Mouse (Mus musculus) gastrocnemius, adult 2 months (tissue): ENCODE results near the gene Wdr18. TPM values are rescaled to one million over a fixed set of nuclear protein-coding genes. Genes with fewer than 3 reads are reported as not detected.

Experiments used
- DNase-seq: peaks from one replicate; pipeline ENCODE4 v3.0.0; 2022
- H3K27ac ChIP-seq: fragments of 200-600 bp; 2 replicates; pipeline ENCODE4 v1.8.1; 2022; ENCODE audit warnings: mild to moderate bottlenecking
- H3K4me3 ChIP-seq: fragments of 200-600 bp; 2 replicates; pipeline ENCODE4 v1.8.1; 2022; ENCODE audit warnings: mild to moderate bottlenecking, moderate library complexity
- CTCF ChIP-seq: fragments of 200-600 bp; IDR thresholded peaks from 2 replicates; pipeline ENCODE4 v1.8.1; 2022; ENCODE audit warnings: antibody characterized with exemption, mild to moderate bottlenecking, moderate library complexity
- intact Hi-C: fragments of 180-260 bp; cut with DNase I; formaldehyde crosslinking; loops from one replicate; pipeline ENCODE4 v1.15.1; 2025
- total RNA-seq, 2 experiments: library from RNA; stranded (reverse); gene quantifications; 2 replicates each; pipeline ENCODE4 v1.2.3; 2021

Gene Wdr18
- total RNA-seq, 2 experiments from 2014 or later: 19.7 to 22.0 TPM

- intact Hi-C loops: no loop called here
- no peak overlapping the region for H3K27ac ChIP-seq
- TF ChIP-seq CTCF: no peak
- no peak for DNase-seq
- no peak overlapping the region for H3K4me3 ChIP-seq
Observed at GRCm38 (mm10) chr10:79920056-79920890, 39.7 kb upstream of the Wdr18 start.

- intact Hi-C loops: no loop called here
Observed at GRCm38 (mm10) chr10:79920958-79921535, 38.9 kb upstream of the Wdr18 start, which contains the start of gene R3hdm4. Gene R3hdm4 (minus strand): TSS chr10:79921208.

GRCm38 (mm10) chr10:79921572-79921971 lies 38.4 kb upstream of the Wdr18 start:
- TF ChIP-seq CTCF: no peak
- Histone ChIP-seq H3K4me3 (peak overlapping the region; percentile 50), H3K27ac (no peak overlapping the region)
- intact Hi-C loops: no loop called here
- DNase-seq: no peak

More at GRCm38 (mm10) chr10:79920958-79921535, 38.9 kb upstream of the Wdr18 start, which contains the start of gene R3hdm4:
- DNase-seq: no peak
- no peak for TF ChIP-seq CTCF
- no peak within 1 kb of the TSS for H3K27ac ChIP-seq
- H3K4me3 ChIP-seq: peak within 1 kb of the TSS; percentile 50

GRCm38 (mm10) chr10:79924998-79925784 lies 34.8 kb upstream of the Wdr18 start:
- intact Hi-C loops: loop anchor here (1.0 to 2.0 kb wide), 4 partner anchors 32 to 91 kb away; no protein-coding TSS in a partner anchor
- TF ChIP-seq CTCF: no peak; the same call in 1 of the 2 replicates
- DNase-seq: peak; percentile 90
- Histone ChIP-seq H3K4me3 (no peak overlapping the region; the same call in 1 of the 2 replicates), H3K27ac (peak overlapping the region; percentile 94; the same call in 1 of the 2 replicates)

GRCm38 (mm10) chr10:79925785-79926490 lies 34.0 kb upstream of the Wdr18 start:
- intact Hi-C loops: loop anchor here (1.0 to 2.0 kb wide), 4 partner anchors 32 to 92 kb away; no protein-coding TSS in a partner anchor
- Histone ChIP-seq H3K27ac (peak overlapping the region; percentile 94), H3K4me3 (peak overlapping the region; percentile 91)
- no peak for DNase-seq
- TF ChIP-seq CTCF: no peak

- intact Hi-C loops: no loop called here
Observed at GRCm38 (mm10) chr10:79926491-79927323, 33.2 kb upstream of the Wdr18 start, which contains the start of gene Arid3a. Gene Arid3a (plus strand): TSS chr10:79927043.

GRCm38 (mm10) chr10:79927324-79928029 lies 32.5 kb upstream of the Wdr18 start:
- TF ChIP-seq CTCF: peak; percentile 29
- Histone ChIP-seq H3K27ac (peak overlapping the region; percentile 94), H3K4me3 (peak overlapping the region; percentile 91)
- intact Hi-C loops: no loop called here
- DNase-seq: peak; percentile 65

More at GRCm38 (mm10) chr10:79926491-79927323, 33.2 kb upstream of the Wdr18 start, which contains the start of gene Arid3a:
- peak; percentile 91 for DNase-seq
- Histone ChIP-seq H3K27ac (peak within 1 kb of the TSS; percentile 94), H3K4me3 (peak within 1 kb of the TSS; percentile 91)
- no peak for TF ChIP-seq CTCF

- H3K4me3 ChIP-seq: peak overlapping the region; percentile 91
- no peak for TF ChIP-seq CTCF
- DNase-seq: peak; percentile 34
- H3K27ac ChIP-seq: peak overlapping the region; percentile 94
- intact Hi-C loops: no loop called here
Observed at GRCm38 (mm10) chr10:79928030-79928694, 31.8 kb upstream of the Wdr18 start.

GRCm38 (mm10) chr10:79928907-79929701 lies 30.8 kb upstream of the Wdr18 start:
- Histone ChIP-seq H3K27ac (no peak overlapping the region), H3K4me3 (peak overlapping the region; percentile 11; the same call in 1 of the 2 replicates)
- intact Hi-C loops: no loop called here
- TF ChIP-seq CTCF: no peak
- DNase-seq: no peak
